Mouse (Mus musculus) G1E (cell line): ENCODE measurements around the gene Tnip3.

Source experiments
- CTCF ChIP-seq: IDR thresholded peaks from 2 replicates; pipeline ENCODE4 v1.5.1; 2012; ENCODE audit warnings: low read depth, low read length, inconsistent platforms, mixed read lengths
- GATA1 ChIP-seq: IDR thresholded peaks from 2 replicates; pipeline ENCODE4 v1.6.1; 2012; ENCODE audit warnings: borderline replicate concordance, low read length, inconsistent platforms, mixed read lengths

DNA sequence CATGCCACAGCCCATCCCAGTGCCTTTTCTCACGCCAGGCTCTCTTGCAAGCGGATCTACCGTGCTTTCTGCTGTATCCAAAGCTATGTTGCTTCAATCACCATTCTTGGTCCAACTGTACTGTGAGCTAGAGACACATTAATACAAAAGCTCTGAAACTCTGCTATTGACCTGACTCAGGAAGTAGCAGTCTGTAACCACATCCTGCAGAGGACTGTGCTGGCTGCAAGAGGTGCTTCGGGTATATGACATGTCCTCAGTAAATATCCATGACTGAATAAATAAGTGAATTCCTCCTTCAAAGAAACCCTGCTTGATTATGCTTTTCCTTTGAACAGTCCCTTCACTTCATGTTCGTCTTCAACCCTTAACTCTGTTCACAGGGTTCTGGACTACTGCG, 122.6 kb downstream of the Tnip3 start:
- no peak for TF ChIP-seq CTCF
- TF ChIP-seq GATA1 = no peak
